Mouse (Mus musculus) liver, adult 2 months (tissue): ENCODE data around the gene Batf.

Experiments used
- CTCF ChIP-seq: fragments of 200-500 bp; IDR thresholded peaks from 2 replicates; pipeline ENCODE4 v1.5.1; 2011; ENCODE audit warnings: low read depth, low read length, control low read depth
- POLR2A ChIP-seq: fragments of 200-500 bp; IDR thresholded peaks from 2 replicates; pipeline ENCODE4 v1.6.1; 2011; ENCODE audit warnings: low read length, control low read depth; ENCODE audit not compliant: insufficient read depth; ENCODE audit errors: extremely low read depth

DNA sequence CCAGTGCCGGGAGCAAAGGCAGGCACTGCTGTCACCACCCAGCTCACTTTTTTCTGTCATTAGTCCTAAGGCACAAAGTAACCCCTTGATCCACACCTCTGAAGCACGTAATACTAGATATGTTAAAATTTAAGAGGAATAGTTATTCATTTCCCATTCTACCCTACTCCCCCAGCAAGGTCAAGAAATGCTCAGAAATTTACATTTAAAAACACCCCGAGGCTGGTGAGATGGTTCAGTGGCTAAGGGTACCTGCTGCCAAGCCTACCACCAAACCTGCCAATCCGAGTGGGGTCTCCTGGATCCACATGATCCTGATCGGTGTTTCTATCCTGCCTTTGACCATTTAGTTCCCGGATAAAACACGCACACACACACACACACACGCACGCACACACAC lies 63.4 kb downstream of the Batf start:
- no peak for TF ChIP-seq CTCF
- TF ChIP-seq POLR2A: no peak
